Mouse (Mus musculus) T-cell, adult 66 days (primary cell): ENCODE results near the gene Sptlc3. TPM values are rescaled to one million over a fixed set of nuclear protein-coding genes. Genes with fewer than 3 reads are reported as not detected.

Source experiments
- total RNA-seq, 2 experiments: library from RNA; stranded (reverse); gene quantifications; 3 replicates in 1 of 2; 4 replicates in 1 of 2; pipeline ENCODE4 v1.2.4; 2023

Sptlc3 gene
- total RNA-seq = not detected

DNA sequence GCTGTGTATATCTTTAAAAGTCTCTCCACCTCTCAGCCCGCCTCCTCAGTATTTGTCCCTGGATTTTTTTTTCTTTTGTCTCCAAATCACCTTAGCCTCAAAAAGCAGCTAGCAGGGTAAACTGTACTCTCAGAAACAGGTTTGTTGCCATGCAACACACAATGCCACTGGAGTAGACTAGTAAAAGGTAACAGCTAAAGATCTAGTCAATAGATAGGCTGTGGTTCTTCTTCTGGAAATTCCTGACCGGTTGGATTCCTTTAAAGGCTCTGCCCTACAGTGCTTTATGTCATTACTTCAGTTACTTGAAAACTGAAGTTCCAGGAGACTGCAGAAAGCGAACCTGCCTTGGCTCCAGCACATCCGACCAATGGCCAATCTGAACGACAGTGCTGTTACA lies at the start of gene Sptlc3:
Sptlc3 (plus strand) TSS at position 78 of the 400 bp plus-strand sequence.

GRCm38 (mm10) chr2:139677809-139678274 lies 184.1 kb downstream of the Sptlc3 start, which contains the start of gene Ism1:
Gene Ism1, plus strand, starts transcription at chr2:139678178.

Other genes with a start within 250 kb of the Sptlc3 start
- not detected for gene Ism1, start 184.3 kb downstream of the Sptlc3 start, total RNA-seq